Mouse (Mus musculus) left cerebral cortex, postnatal 25 days (tissue): ENCODE measurements around the gene Tomm40l. TPM values are rescaled to one million over a fixed set of nuclear protein-coding genes. Genes with fewer than 3 reads are reported as not detected.

Experiments
- DNase-seq, 2 experiments: peaks; one replicate each; pipeline ENCODE4 v3.0.0; 2022; ENCODE audit warnings: low spot score in 2 of 2, mixed read lengths in 1 of 2
- intact Hi-C: fragments of 180-260 bp; cut with DNase I; formaldehyde crosslinking; loops from one replicate; pipeline ENCODE4 v1.15.1; 2025
- total RNA-seq, 2 experiments: library from RNA; stranded (reverse); gene quantifications; 2 replicates each; pipeline ENCODE4 v1.2.3; 2021

Gene Tomm40l
- total RNA-seq, 2 experiments from 2014 or later, result 71.8 to 89.6 TPM

DNA sequence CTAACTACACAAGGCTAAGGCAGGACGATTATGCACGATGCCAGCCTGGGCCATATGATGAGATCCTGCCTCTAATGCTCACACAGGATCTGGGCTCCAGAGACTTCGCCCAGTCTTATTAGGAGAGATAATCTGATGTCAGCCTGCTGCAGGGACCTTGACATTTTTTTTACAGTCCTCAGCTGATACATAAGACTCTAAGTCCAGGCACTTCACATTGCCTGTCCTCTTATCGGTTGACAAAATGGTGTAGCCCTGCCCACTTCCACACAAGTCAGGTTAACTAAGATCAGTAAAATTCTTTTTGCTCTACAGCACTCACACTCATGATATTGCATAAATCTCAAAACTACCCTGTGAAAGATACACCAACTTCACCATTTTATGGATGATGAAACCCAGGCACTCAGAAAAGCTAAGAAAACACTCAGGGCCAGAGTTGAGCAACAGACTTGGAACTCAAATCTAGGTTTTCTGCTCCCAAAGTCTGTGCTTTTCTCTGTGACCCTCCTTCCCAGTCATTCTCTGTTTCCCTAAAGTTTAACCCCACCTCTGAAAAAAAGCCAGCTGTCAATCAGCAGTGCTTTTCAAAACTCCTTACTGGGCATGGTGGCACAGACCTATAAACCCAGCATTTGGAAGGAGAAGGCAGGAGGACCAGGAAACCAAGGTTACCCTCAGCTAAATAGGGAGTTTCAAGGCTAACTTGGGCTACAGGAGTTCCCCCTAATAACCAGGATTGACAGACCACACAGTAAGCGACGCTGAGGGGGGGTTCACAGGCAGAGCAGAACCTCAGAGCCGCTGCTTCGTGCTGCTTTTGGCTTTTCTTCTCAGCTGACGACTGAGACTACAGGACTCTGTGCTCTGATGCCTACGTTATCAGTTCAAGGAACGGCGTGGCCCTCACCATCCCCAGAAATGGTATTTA lies 10.8 kb upstream of the Tomm40l start:
- no peak for DNase-seq
- intact Hi-C loops, result no loop called here

DNA sequence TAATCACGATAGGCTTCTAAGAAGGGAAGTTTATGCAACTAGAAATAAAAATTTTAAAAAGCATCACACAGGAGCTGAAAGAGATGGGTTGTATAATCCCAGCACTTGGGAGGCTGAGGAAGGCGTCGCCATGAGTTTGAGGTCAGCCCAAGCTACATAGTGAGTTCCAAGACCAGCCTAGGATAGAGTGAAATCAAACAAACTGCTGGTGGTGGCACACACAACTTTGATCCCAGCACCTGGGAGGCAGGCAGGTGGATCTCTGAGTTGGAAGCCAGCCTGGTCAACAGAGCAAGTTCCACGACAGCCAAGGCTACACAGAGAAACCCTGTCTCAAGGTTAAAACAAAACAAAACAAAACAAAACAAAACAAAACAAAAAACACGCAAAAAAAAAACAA lies 10.0 kb upstream of the Tomm40l start:
- intact Hi-C loops, result no loop called here
- no peak for DNase-seq

DNA sequence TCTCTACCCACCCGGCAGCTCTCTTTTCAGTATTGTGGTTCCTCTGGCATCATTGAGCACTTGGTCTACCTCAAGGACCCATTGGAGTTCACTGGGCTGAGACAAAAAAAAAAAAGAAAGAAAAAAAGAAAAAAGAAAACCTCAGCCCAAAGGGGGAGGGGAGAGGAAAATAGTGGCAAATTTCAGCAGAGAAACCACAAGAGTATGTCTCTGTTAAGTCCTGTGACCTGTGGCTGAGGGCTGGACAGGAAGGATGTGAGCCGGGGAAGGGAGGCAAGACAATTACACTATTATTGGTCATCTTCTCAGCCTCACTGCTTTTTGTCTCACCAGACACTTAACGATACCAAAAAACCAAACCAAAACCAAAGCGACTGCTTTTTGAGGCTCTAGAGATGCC lies 9.5 kb upstream of the Tomm40l start:
- intact Hi-C loops, result no loop called here
- no peak for DNase-seq

DNA sequence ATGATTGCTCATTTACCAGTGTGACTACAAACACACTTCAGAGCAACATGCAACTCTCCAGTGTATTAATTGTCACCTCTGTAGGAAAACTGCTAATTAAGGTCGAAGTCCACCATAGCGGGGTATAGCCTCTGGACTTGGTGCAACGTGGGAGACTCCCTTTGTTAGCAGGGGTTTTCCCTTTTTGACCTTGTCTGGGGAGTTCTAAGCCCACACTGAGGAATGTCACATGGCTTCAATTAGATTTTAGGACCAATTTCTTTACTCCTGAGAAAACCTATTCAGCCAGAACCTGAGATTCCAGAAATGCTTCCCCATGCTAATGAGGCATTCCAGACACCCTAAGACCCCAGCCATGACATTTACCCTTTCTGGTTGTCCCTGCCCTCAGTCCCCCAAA lies 7.9 kb upstream of the Tomm40l start:
- intact Hi-C loops, result no loop called here
- DNase-seq, result no peak

DNA sequence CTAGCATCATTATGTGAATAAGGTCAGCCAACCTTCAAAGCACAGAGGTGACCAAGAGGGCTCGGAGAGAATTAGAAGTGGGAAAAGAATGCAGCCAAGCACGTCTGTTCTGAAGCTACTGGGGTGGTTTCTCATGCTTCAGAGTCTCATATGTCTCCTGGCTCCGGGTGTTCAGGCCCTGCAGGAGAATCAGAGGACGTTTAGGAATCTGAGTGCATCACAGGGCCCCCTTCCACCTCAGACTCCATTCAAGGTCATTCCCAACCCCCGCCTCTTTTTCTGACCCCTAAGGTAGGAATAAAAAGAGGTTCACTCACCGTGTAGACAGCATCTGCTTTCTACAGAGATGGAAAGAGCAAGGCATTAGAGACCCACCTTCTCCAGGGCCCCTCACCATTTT lies 7.4 kb upstream of the Tomm40l start:
- intact Hi-C loops, result no loop called here
- DNase-seq, result no peak

DNA sequence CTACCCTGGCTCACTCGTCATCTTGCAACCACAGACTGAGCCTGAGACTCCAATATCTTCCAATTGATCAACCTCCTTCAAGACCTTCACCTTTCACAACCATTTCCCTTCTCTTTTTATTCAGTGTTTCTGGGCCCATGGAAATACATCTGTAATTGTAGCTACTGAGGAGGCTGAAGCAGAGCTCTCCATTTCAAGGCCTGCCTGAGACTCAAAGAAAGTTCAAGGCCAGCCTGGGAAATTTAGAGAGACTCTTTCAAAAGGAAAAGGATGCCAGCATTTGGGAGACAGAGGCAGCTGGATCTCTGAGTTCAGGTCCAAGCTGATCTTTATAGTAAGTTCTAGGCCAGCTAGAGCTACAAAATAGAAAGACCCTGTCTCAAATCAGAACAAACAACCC lies 5.6 kb upstream of the Tomm40l start:
- intact Hi-C loops, result no loop called here
- no peak for DNase-seq

DNA sequence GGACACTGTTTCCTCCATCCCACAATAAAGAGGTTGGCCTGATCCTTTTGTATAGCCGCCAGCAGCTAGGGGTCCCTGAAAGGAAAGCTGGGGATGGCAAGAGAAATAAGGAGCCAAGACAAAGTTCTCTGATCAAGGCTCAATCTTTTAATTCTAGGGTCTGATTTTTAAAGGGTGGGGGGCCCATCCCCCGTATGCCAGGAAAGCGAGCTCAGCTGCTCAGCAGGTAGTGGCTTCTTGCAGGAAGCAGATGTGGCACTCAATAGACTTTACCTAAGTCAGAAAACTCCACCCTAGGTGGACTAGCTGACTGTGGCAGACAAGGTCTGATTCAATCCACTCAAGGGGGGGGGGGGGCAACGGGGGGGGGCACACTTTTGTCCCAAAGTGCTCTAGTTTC lies 4.5 kb upstream of the Tomm40l start:
- no peak for DNase-seq
- intact Hi-C loops, result no loop called here

DNA sequence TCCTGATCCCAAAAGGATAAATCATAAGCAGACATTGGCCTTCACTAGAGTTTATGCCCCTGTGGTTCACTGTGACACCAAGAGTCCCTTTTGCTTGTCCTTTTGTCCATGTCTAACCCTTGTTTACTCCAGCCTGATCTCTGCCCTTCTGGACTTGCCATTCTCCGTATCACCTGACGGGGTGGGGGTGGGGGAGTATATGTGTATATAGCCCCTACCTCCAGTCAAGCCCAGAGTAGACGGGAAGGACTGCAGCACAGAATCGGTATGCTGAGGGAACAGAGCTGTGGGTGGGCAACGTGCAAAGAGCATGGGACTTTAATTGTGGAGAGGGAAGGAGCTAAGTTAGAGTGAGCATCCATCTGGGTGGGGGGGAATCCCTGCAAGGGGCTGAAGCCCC lies 2.5 kb upstream of the Tomm40l start, which contains the start of gene Apoa2:
TSS of gene Apoa2 (plus strand) at position 198 of the 400 bp plus-strand sequence.
- intact Hi-C loops, result loop anchor here (5.0 kb wide), 1 partner anchor 102 kb away; the partner anchor contains the start of gene Dedd
- DNase-seq, result no peak

DNA sequence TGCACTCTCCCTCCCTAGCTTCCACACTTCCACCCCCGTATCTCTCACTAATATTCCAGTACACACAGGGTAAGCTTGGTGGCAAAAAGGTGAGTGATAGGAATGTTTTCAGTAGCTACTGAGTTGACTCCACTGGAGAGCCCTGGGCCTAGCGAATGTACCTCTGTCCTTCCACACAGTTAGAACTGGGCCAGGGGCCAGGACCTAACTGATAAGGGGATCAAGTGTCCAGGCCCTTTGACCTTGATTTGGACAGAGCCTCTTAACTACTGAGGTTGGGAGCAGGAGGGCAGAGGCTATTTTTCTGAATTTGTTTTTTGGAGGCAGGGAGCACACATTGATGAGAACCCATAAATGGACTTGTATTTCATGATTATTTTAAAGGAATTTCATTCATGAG lies 1.5 kb upstream of the Tomm40l start:
- intact Hi-C loops, result loop anchor here (5.0 kb wide), 1 partner anchor 104 kb away; the partner anchor contains the start of gene Dedd
- DNase-seq, result no peak

DNA sequence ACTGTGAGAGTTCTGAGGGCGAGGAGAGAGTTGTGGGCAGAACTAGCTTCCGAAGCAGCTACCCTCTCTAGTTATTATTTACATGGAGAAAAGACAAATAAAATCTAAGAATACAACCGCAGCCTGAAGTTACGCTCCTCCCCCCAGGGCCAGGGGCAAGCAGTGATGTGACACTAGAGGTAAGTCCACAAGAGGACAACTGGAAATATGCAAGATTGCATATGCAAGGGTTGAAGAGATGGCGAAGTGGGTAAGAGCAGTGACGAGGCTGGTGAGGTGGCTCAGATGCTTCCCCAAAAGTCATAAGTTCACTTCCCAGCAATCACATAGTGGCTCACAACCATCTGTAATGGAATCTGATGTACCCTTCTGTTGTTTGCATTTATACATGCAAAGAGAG lies 854 bp upstream of the Tomm40l start:
- DNase-seq, result no peak
- intact Hi-C loops, result loop anchor here (5.0 kb wide), 1 partner anchor 104 kb away; the partner anchor contains the start of gene Dedd

DNA sequence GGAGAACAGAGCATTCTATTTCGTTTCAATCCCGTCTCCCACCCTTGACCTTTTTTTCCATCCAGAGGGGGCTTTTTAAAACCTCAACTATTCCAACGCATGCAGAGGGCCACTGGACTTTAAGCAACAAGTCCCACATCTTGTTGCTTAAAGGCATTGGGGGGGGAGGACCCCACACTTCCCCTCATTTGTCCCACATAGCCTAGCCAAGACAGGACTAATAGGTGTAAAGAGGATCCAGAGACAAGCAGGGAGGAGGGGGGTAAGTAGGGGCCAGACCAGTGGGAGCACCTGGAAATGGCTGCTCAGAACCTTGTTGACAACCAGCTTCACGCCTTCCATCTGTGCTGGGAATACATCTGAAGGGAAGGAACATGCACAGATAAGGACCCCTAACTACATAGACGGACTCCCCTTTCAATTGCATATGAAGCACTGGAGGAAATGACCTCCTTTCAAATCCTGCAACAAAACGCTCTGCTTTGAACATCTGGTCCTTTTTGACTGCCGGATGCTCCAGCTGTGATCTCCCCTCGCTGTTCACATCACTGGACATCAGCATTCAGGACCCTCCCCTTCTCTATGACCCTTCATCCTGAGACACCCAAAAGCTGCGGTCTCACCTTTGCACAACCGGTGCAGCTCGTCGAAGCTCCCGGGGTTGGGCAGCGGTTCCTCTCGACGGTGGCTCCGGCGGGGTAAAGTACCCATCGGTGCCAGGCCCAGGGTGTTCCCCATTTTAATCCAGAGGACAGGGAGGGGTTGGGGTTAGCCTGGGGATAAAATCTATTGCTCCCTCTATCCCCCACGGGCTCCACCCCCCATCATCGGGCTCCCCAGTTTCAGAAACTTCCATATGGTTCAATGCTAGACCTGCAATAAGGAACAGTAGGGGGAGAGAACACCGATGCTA lies 777 bp downstream of the Tomm40l start:
- peak; percentile 23 to 26 for DNase-seq
- intact Hi-C loops, result loop anchor here (1.0 to 5.0 kb wide), 6 partner anchors 26 to 111 kb away; partner anchors contain the start of genes Dedd, Mpz and Sdhc

DNA sequence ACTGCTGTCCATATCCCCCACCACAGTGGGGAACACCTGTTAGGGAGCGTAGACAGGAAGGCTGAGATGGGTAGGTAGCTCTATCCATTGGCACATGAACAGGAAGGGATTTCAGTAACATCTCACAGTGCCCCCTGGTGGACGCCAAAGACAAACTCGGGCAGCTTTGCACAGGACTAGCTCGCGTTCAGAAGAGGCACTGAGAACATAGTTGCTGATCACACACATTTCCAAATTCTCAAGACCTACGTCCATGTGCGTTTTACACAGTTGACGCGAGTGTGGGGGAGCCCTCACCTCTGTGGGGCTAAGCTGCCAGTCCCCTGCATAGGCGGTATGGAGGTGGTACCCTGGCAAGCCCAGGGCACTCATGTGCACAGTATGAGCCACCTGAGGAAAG lies 1.4 kb downstream of the Tomm40l start:
- intact Hi-C loops, result loop anchor here (1.0 to 5.0 kb wide), 4 partner anchors 56 to 110 kb away; partner anchors contain the start of gene Dedd
- DNase-seq, result peak; percentile 89 to 94

DNA sequence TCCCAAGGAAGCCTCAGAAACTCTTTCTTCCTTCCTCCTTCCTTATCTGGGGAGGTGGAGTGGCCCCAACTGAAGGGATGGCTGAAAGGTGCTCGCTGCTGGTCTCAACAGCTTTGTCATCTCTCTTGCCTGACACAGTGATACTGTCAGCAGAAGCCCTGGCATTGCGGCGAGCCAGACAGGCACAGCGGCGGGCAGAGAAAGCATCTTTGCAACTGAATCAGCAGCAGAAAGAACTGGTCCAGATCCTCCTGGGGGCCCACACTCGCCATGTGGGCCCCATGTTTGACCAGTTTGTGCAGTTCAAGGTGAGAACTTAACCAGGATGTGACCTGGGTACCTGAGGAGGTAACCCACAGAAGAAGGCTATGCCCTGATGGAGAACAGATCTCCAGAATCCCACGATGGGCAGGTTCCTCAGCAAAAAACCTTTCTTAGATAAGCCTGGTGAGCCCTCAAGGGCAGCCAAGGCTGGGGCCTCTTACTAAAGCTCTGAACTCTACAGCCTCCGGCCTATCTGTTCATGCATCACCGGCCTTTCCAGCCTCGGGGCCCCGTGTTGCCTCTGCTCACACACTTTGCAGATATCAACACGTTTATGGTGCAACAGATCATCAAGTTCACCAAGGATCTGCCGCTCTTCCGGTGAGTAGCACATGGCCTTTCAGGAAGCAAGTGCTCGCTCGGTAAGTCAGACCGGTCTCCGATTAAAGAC lies 5.9 kb downstream of the Tomm40l start:
- no peak for DNase-seq
- intact Hi-C loops, result no loop called here

DNA sequence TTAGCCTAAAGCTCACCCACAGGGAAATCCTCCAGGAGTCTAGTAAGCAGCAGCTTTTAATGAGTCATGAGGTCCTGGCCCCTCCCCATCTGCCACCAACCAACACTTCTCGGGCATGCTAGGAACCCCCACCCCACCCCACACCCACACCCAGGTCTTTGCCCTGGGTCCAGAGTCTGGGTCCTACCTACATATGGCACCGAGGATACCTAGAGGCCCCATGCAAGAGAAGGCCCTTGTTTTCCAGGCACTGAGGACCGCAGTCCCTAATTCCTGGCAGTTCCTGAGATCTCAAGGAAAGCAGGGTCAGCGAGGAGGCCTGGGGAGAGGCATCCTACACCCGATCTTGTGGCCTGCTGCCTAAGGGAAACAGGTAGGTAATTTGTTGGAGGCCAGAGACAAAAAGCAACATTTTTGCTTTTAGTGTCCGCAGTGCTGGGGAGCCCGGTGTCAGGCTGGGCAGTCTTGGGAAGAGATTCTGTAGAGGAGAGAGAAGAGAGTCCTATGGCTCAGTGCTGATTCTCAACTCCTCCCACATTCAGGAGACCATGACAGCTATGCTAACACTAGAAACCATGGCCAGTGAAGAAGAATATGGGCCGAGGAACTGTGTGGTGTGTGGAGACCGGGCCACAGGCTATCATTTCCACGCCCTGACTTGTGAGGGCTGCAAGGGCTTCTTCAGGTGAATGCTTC lies 8.4 kb downstream of the Tomm40l start, which contains the start of gene Nr1i3:
TSS of gene Nr1i3 (plus strand) at position 170 of the 696 bp plus-strand sequence.
- intact Hi-C loops, result no loop called here
- DNase-seq, result no peak

DNA sequence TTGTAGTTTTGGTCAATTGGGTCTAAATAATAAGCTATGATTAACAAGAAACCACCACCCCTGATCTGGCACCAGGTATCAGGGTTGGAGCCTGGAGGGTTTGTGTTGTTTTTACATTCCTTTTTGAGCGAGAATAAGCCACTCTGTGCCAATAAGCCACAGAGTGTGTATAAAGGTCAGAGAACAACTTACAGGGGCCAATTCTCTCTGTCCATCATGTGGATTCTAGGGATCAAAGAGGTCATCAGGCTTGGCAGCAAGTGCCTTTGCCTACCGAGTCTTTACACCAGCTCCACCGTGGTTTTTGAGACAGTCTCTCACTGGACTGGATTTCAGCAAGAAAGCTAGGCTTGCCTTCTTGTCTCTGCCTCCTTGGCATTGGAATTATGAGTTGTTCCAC lies 9.5 kb downstream of the Tomm40l start:
- no peak for DNase-seq
- intact Hi-C loops, result no loop called here

DNA sequence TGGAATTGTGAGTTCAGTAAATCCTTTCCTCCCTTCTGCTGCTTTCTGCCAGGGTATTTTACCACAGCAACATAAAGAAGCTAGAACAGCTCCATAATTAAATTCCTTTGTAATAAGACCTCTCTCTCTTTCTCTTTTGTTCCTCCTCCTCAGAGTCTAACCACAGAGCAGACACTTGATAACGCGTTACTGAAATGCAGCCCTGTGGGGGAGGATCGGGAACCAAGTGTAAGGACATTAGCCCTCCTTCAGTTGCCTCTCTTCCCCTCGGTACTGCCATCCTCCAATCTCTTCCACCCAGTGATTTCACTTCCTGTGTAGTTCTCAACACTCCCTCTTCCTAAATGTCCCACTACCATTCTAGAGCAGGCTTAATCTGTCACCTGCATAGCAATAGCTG lies 12.9 kb downstream of the Tomm40l start:
- intact Hi-C loops, result no loop called here

DNA sequence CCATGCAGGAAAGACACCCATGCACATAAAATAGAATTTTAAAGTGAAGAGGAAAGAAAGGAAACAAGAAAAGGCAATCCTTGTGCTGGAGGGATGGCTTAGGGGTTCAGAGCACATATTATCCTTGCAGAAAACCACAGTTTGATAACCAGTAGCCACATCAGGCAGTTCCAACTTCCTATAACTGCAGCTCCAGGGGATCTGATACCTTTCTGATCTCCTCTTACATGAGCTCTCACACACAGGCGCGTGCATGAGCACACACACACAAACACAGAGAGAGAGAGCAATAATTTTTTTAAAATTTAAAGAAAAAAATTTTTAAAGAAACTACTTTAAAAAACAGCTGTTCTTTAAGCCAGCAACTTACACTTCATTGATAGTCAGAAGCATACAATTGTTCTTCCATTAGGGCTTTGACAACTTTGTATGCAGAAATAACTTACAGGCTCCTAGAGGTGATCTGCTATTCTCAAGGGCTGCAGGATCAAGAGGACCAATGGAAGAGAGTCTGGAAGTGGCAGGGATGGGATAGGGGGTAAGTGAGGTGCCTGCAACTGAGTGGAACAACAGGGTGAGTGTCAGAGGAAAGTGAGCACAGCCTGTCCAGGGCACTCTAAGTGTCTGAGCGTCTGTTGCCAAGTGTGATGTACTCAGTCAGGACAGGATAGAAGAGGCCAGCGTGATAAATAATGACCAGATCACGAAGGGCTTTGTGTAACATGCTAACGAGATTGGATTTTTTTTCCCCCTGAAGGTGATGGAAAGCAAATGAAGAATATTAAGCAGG lies 16.4 kb downstream of the Tomm40l start:
- DNase-seq, result no peak
- intact Hi-C loops, result no loop called here

More for the DNA sequence above, 12.9 kb downstream of the Tomm40l start:
- DNase-seq, result no peak

DNA sequence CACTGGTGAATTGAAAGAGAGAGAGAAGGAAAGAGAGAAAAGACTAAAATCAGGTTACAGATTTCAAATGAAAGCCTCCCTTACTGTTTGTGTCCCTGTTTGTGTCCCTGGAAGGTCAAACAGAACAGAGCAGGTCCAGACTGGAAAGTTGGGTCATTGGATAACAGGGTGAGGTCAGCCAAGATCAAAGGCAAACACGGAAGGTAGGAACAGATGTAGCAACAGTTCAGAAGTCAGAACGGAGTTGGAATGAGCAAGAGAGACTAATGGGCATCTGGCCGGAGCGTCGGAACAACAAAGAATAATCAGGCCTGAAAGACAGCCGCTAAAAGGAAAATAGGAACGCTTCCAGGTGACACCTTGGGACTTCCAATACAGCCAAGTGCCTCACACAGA lies 18.1 kb downstream of the Tomm40l start:
- DNase-seq, result no peak
- intact Hi-C loops, result no loop called here
